Comparison of ENCODE assay signal across 8 mouse cellular contexts in the genomic region with DNA sequence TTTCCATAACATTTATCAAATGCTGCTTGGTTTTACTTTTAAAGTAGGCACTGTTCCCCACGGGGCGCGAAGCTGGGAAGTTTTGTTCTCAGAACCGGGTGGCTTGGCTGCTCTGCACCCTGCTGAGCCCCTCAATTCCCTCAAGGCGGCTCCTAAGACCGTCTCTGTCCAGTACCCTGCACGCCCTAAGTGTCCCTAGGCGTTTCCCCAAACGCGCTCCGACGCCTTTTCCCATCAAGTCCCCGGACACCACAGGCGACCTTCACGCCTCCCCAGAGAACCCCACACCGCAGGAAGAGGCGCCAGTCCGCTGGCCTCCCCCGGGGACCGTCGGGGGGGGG. TPM values are rescaled to one million over a fixed set of nuclear protein-coding genes. Genes with fewer than 3 reads are reported as not detected.
A peak's percentile ranks its signal among the peaks of the same experiment; 100 is the strongest.
DNase-seq lines count a peak whose midpoint lies in the region; ATAC-seq and TF ChIP-seq lines count a peak whose summit lies in the region.

No protein-coding gene starts in this region.

- no peak for TF ChIP-seq POLR2A in liver, adult 2 months (IDR thresholded peaks at IDR 0.05; ENCODE audit: extremely low read depth, insufficient read depth, low read length)

- H3K9me3 ChIP-seq in hindbrain, embryonic 10.5 days: no peaks in the 10 kb centered on the region
- H3K9me3 ChIP-seq in midbrain, embryonic 11.5 days (ENCODE audit: control insufficient read depth, low read length): no peaks in the 10 kb centered on the region

- peak overlapping the region; percentile 99 for H3K4me2 ChIP-seq in midbrain, embryonic 11.5 days

- H3K27me3 ChIP-seq in liver, adult 2 months (ENCODE audit: control insufficient read depth, insufficient read depth, low read length): peaks cover 19% of the 10 kb centered on the region
- peaks cover 56% of the 10 kb centered on the region for H3K27me3 ChIP-seq in hindbrain, embryonic 10.5 days (ENCODE audit: insufficient read depth, poor library complexity, severe bottlenecking)
- peaks cover 28% of the 10 kb centered on the region for H3K27me3 ChIP-seq in midbrain, embryonic 11.5 days (ENCODE audit: control insufficient read depth, insufficient read depth, low read length)

- no peak overlapping the region for H3K27ac ChIP-seq in liver, adult 2 months (replicated peaks; ENCODE audit: insufficient read depth, low read depth, low read length)
- peak overlapping the region; percentile 79 for H3K27ac ChIP-seq in hindbrain, embryonic 10.5 days
- H3K27ac ChIP-seq in midbrain, embryonic 11.5 days (ENCODE audit: low read depth, low read length): no peak overlapping the region

- H3K4me3 ChIP-seq in liver, adult 2 months (ENCODE audit: insufficient read depth, low read depth, low read length): peak overlapping the region; percentile 56; the same call in 1 of the 2 replicates
- peak overlapping the region; percentile 78 for H3K4me3 ChIP-seq in hindbrain, embryonic 10.5 days
- peak overlapping the region; percentile 62 for H3K4me3 ChIP-seq in midbrain, embryonic 11.5 days (ENCODE audit: low read depth, low read length)

- H3K9ac ChIP-seq in liver, adult 2 months (ENCODE audit: low read depth, low read length): no peak overlapping the region
- H3K9ac ChIP-seq in midbrain, embryonic 11.5 days (ENCODE audit: low read length): peak overlapping the region; percentile 62

- WGBS in liver, adult 2 months: 2% methylated on average over 21 of the region's 21 CpGs
- WGBS in hindbrain, embryonic 10.5 days: 1% methylated on average over 21 of the region's 21 CpGs
- WGBS in midbrain, embryonic 11.5 days: 2% methylated on average over 18 of the region's 21 CpGs

- peak; percentile 73 for ATAC-seq in midbrain, embryonic 11.5 days (ENCODE audit: low FRiP score)

- H3K4me1 ChIP-seq in liver, adult 2 months (ENCODE audit: control insufficient read depth, insufficient read depth, low read length): peaks cover 12% of the 10 kb centered on the region
- peaks cover 16% of the 10 kb centered on the region for H3K4me1 ChIP-seq in hindbrain, embryonic 10.5 days (replicated peaks)
- peaks cover 9% of the 10 kb centered on the region for H3K4me1 ChIP-seq in midbrain, embryonic 11.5 days (ENCODE audit: control insufficient read depth, insufficient read depth, low read length)

- no peak for DNase-seq in liver, adult 2 months (ENCODE audit: extremely low read depth, low read depth, low spot score)
- DNase-seq in liver: no peak
- peak; percentile 45 for DNase-seq in embryo, embryonic 10.5 days (ENCODE audit: low spot score)
- no peak for DNase-seq in hindbrain, embryonic 10.5 days (ENCODE audit: low spot score)
- DNase-seq in midbrain, embryonic 11.5 days (ENCODE audit: low spot score, missing footprints): peak; percentile 94
- DNase-seq in frontal cortex, adult 2 months (ENCODE audit: extremely low spot score in 1 of 2, low spot score in 1 of 2): no peak
- no peak for DNase-seq in T-cell, adult 2 months (ENCODE audit: low spot score)
- DNase-seq in left cerebral cortex, postnatal 25 days (ENCODE audit: low spot score in 2 of 2): no peak

- intact Hi-C loops in left cerebral cortex, postnatal 25 days (cut with DNase I): loop anchor here (5.0 kb wide), 1 partner anchor 101 kb away; no protein-coding TSS in a partner anchor

- H3K79me2 ChIP-seq in liver, adult 2 months (ENCODE audit: control insufficient read depth, insufficient read depth, low read length): no peaks in the 10 kb centered on the region

- TF ChIP-seq CTCF in liver, adult 2 months (IDR thresholded peaks at IDR 0.05; ENCODE audit: low read depth, low read length): peak; percentile 3; the same call in 1 of the 2 replicates

- H3K36me3 ChIP-seq in liver, adult 2 months (ENCODE audit: control insufficient read depth, insufficient read depth, low read length): no peaks in the 10 kb centered on the region
- no peaks in the 10 kb centered on the region for H3K36me3 ChIP-seq in hindbrain, embryonic 10.5 days
- H3K36me3 ChIP-seq in midbrain, embryonic 11.5 days (ENCODE audit: control insufficient read depth, insufficient read depth, low read length): no peaks in the 10 kb centered on the region

RNA-seq across cellular contexts. Expression of a gene that starts 0.3 kb away (rescaled TPM):
- total RNA-seq in liver, adult 2 months (2014; rRNA removed): not detected in 2 replicates
- 0.04 TPM in 1 of 2 replicates, not detected in the other for polyA plus RNA-seq in liver, adult 2 months (2012; rRNA removed)
- polyA plus RNA-seq in hindbrain, embryonic 10.5 days (2016; fragmentation: Nextera tagmentation; extraction: Ambion mirVana): 3.4 and 5.2 TPM in 2 replicates
- polyA plus RNA-seq in midbrain, embryonic 11.5 days (2014; fragmentation: Nextera tagmentation; extraction: Ambion mirVana): 3.7 and 4.7 TPM in 2 replicates
- polyA plus RNA-seq in frontal cortex, adult 2 months (2012; rRNA removed): 22.1 and 25.3 TPM in 2 replicates
- 10 to 100 TPM; 28.6 to 31.2 TPM for total RNA-seq in left cerebral cortex, postnatal 25 days (2021)

Comparison
In these comparisons a context has a peak if more than half of its experiments do, and no peak if none do; other contexts are left out.
1. DNase-seq: peak in embryo, embryonic 10.5 days (single experiment) and midbrain, embryonic 11.5 days (single experiment); none in liver, adult 2 months (single experiment), liver (single experiment), hindbrain, embryonic 10.5 days (single experiment), frontal cortex, adult 2 months (0 of 2), T-cell, adult 2 months (single experiment) and left cerebral cortex, postnatal 25 days (0 of 2).
2. Peak in every context shown above with its lines, with median percentiles within 50 percentile points of each other: H3K4me3 ChIP-seq.